Mouse (Mus musculus) brain, embryonic 14.5 days (tissue): ENCODE measurements at regions not wholly inside any gene's neighbourhood (a gene's known extent, or its start where the extent isn't known, plus 50 kb on each side); places are given as distances from the start of the nearest gene placed in this dataset.

ENCODE experiments used
- CTCF ChIP-seq: fragments of 200-500 bp; IDR thresholded peaks from 2 replicates; pipeline ENCODE4 v1.5.1; 2012; ENCODE audit warnings: inconsistent platforms, mild to moderate bottlenecking, moderate library complexity, borderline replicate concordance; ENCODE audit not compliant: insufficient read depth, insufficient read length; ENCODE audit errors: extremely low read depth
- POLR2A ChIP-seq: fragments of 200-500 bp; IDR thresholded peaks from 2 replicates; pipeline ENCODE4 v1.6.1; 2012; ENCODE audit warnings: mild to moderate bottlenecking, inconsistent platforms, borderline replicate concordance; ENCODE audit not compliant: poor library complexity, insufficient read depth, insufficient read length, severe bottlenecking; ENCODE audit errors: extremely low read depth

GRCm38 (mm10) chr11:28202150-28202549 is 137.5 kb downstream of the Gm6685 start:
- no peak for TF ChIP-seq CTCF
- no peak for TF ChIP-seq POLR2A
